Mouse (Mus musculus) thymus, adult 18-20 months (tissue): ENCODE data around the gene Rnf185.

Source experiments
- DNase-seq, 2 experiments: peaks; one replicate each; pipeline ENCODE4 v3.0.0; 2022; ENCODE audit warnings: mixed read lengths in 2 of 2

The Rnf185 gene

GRCm38 (mm10) chr11:3392526-3392925, 59.6 kb downstream of the Rnf185 start:
- DNase-seq: no peak

DNA sequence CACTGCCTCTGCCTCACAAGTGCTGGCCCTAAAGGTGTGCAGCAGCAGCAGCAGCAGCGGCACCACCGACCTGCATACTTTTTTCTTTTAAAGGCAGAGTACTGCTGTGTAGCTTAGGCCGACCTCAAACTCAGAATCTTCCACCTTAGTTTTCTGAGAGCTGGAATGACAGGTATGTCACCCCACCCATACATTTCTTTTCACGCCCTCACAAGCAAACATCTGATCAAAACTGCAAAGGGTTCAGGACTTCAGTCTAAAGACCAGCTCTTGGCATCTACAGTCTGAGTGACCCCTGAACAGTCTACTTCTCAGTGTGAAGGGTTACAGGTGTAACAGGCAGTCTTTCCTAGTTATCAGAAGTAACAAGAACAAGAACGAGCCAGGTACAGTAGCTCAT, 61.4 kb downstream of the Rnf185 start:
- no peak for DNase-seq

GRCm38 (mm10) chr11:3389996-3390395, 62.2 kb downstream of the Rnf185 start:
- DNase-seq: no peak

GRCm38 (mm10) chr11:3387482-3388196, 64.5 kb downstream of the Rnf185 start:
- no peak for DNase-seq

- peak; percentile 60 to 61 for DNase-seq
These were observed 65.2 kb downstream of the Rnf185 start for GRCm38 (mm10) chr11:3386941-3387368.

GRCm38 (mm10) chr11:3382602-3383594, 69.3 kb downstream of the Rnf185 start:
- no peak for DNase-seq

GRCm38 (mm10) chr11:3381148-3381814, 70.9 kb downstream of the Rnf185 start:
- no peak for DNase-seq

GRCm38 (mm10) chr11:3379427-3379826, 72.7 kb downstream of the Rnf185 start:
- DNase-seq: no peak

DNA sequence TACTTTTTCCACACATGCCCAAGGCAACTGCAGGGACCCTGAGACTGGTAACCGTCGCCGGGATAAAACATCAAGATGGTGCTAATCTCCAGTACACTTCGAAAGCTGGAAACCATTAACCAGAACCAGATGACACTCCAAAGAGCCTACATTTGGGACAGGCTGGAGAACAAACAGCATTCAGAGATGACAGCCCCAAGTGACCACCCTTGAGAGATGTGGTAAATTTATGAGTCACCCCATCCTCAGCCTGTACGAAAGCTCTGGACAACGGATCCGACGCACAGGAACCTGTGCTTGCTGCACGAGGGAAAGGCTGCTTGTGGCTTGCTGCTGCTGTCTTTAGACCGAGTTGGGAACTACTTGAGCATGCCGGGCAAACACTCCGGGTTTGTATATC, 77.4 kb downstream of the Rnf185 start:
- DNase-seq: no peak

GRCm38 (mm10) chr11:3374293-3374645, 77.9 kb downstream of the Rnf185 start:
- DNase-seq: no peak

DNA sequence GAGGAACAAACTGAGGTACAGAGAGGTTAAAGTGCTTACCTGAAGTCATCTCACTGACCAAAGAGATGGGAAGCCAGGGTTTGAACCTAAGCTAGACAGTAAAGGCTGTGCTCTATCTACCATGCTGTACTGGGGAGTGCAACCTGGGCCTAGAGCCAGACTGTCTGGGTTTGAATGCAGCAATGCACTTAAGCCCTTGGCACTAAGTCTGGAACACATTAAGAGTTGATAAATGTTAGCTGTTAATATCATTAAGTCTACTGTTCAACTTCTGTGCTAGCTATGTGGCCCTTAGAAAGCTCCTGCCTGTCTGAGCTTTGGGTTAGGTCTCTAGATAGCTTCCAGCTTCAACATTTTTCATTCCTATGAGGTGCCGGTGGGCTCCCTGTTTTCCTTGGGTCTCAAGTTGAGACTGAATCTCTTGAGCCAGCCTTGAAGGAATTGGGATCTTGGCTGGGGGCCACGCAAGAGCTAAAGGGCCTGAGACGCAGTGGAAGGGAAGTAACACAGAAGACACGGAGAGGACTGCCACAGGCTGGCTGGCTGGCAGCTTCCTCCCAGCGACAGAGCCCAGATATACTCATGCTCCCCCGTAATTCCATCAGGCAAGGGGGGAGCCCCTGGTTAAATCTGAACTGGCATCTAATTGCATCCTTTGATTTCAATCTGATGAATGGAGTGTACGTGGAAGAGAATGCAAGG, 78.4 kb downstream of the Rnf185 start:
- DNase-seq: no peak

DNA sequence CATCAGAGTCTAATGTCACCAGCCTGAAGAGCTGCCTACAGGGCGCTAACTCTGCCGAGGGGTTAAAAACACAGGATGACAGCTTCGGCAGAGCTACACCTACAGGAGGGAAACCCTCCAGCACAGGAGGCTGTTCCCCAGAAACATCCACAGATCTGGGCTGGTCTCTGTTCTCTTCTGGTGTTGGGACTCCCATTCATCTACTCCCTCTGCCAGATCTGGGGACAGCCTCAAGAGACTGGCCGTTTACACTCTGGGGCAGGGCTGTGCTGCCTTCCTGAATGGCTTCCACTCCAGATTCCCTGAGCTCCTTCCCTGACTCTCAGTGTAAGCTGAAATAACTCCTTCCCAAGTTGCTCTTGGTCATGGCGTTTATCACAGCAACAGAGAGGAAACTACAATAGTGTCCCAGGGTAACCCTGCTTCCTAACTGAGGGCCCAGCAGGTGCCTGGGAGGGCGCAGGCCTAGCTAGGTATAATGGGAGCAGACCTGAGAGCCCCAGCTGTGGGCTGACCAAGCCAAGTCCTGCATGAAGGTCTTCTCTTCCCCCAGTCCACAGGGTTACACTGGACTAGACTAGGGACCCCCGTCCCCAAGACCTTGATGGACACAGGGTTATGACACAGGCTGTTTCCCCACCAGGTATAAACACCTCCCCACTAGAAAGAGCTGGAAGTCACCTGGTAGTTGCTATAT, 80.4 kb downstream of the Rnf185 start:
- DNase-seq: no peak

DNA sequence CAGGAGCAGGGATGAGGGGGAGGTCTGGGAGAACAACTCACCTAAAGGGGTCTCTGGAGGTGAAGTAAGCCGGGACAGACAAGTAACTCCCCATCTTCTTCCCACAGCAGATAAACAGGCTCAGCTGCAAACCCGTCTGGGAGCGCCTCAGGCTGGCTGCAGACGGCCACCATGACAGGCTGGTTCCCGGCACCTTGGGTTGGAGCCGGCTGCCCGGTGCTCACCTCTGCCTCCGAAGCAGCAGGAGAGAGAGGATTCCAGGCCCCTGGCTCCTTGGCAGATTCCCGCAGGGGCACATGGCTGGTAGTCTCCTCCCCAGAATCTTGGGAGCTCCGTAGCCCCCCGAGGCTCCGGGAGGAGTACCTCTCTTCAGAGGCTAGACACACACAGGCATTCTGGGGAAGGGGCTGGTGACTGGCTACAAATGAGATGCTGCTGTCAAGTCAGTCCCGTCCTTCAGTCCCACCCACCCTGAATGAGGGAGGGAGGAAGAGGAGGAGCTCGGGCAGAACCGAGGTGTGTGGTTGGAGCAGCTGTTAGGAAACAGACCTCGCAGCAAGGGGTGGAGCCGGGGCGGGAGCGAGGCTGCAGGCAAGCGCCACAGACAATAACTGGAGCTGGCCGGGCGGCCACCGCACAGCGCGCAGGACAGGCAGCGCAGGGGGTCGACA, 81.1 kb downstream of the Rnf185 start:
- peak; percentile 64 to 70 for DNase-seq

GRCm38 (mm10) chr11:3370162-3370561, 82.0 kb downstream of the Rnf185 start:
- DNase-seq: no peak

DNA sequence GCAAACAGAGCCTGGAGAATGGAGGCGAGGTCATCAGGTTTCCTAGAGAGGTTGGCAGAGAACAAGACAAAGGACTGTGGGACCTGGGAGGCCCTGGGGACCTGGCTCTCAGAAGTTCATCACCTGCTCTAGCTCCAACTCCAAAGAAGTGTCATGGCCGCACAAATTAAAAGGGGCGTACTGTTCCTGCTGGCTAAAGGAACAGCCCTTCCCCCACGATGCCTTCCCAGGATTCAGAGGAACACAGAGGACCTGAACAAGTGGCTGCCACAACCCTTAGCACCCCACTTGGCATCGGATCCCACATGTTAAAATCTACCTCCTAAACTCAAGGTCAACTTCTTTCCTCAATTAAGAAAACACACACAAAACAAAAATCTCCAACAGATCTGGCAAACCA, 82.7 kb downstream of the Rnf185 start:
- no peak for DNase-seq

GRCm38 (mm10) chr11:3368983-3369382, 83.2 kb downstream of the Rnf185 start:
- no peak for DNase-seq

DNA sequence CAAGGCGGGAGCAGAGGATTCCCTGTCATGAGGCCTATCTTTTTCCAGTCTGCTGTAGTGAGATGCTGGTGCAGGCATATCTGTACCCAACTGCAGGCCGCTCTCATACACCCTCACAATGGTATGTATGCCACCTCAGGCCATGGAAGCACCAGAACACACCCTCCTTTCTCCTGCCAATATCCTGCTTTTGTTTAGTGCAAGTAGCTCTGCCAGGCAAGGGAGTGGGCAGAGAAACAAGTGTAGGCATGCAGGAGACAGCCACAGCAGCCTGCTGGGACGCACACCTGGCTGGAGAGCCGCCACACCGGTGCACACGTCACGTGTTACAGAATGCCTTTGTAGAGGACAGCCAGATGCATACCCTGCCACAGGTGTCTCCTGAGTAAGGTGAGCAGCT, 85.8 kb downstream of the Rnf185 start:
- no peak for DNase-seq
